Mouse (Mus musculus) myocyte (in vitro differentiated cells): ENCODE results near the gene Eed.

ENCODE experiments used
- MYOG ChIP-seq, 3 experiments: IDR thresholded peaks; one replicate each; pipeline ENCODE4 v1.6.1; 2011; ENCODE audit warnings: control low read depth in 2 of 3, low read depth in 2 of 3, mild to moderate bottlenecking in 2 of 3; ENCODE audit not compliant: insufficient read length in 2 of 3, control insufficient read depth in 1 of 3, insufficient read depth in 1 of 3
- POLR2A ChIP-seq: IDR thresholded peaks from one replicate; pipeline ENCODE4 v1.6.1; 2011; ENCODE audit warnings: low read depth, mild to moderate bottlenecking, control low read depth, moderate library complexity; ENCODE audit not compliant: insufficient read length
- POLR2AphosphoS2 ChIP-seq: IDR thresholded peaks from one replicate; pipeline ENCODE4 v1.6.1; 2011; ENCODE audit warnings: low read depth, control low read depth; ENCODE audit not compliant: insufficient read length
- USF1 ChIP-seq: IDR thresholded peaks from one replicate; pipeline ENCODE4 v1.6.1; 2011; ENCODE audit warnings: low read depth, mild to moderate bottlenecking, control low read depth, moderate library complexity

DNA sequence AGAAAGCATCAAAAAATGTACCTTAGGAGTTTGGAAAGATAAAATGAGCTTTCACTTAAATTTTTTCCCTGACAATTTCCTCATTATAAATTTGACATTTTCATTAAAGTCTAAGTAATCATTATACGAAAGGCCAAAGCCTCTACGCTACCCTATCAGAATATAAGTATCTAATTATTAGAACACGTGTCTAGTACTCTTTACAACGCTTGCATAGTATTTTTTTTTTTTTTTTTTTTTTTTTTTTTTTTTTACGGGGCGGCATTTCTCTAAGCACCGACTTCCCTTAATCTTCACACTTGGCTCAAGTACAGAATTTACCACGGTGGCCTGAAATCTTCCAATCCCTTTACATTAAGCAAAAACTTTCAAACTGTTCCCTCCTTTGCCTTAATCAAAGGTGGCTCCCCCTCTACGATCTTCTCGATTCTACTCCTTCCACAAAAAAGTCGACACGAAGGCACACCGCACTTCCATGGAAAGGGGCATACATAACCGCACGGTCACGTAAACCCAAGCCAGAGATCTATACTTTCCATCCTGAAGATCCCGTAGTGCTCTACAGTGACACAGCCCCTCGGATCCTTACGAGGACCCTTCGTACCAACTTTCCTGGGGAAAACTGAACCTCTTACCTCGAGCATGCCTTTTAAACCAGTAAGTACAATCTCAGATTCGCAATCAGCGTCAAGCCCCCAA lies 1.2 kb downstream of the Eed start:
- no peak for TF ChIP-seq POLR2AphosphoS2
- no peak for TF ChIP-seq MYOG (IDR thresholded peaks at IDR 0.05; ENCODE audit: control insufficient read depth in 1 of 3, insufficient read depth in 1 of 3, insufficient read length in 2 of 3, low read depth in 2 of 3)
- TF ChIP-seq USF1: no peak
- no peak for TF ChIP-seq POLR2A
